Mouse (Mus musculus) bone marrow macrophage, adult 2 months (primary cell): ENCODE results near the gene Rffl.

Experiments used
- CTCF ChIP-seq: IDR thresholded peaks from 2 replicates; pipeline ENCODE4 v1.5.1; 2012; ENCODE audit warnings: low read depth, mild to moderate bottlenecking, low read length, moderate library complexity
- POLR2A ChIP-seq: IDR thresholded peaks from 2 replicates; pipeline ENCODE4 v1.6.1; 2012; ENCODE audit warnings: mild to moderate bottlenecking, low read depth, low read length, borderline replicate concordance

GRCm38 (mm10) chr11:82806656-82807055, 64.4 kb downstream of the Rffl start:
- TF ChIP-seq POLR2A (no peak), CTCF (no peak)
